Mouse (Mus musculus): Measurements from ENCODE around the gene Fam199x.

The Fam199x gene

GRCm38 (mm10) chrX:137049425-137050225, at the start of gene Fam199x:
TSS of gene Fam199x (plus strand) at chrX:137049594.
- no peak for DNase-seq (ENCODE audit: low read depth, low spot score)

- no peak for DNase-seq (ENCODE audit: low read depth, low spot score)
Measured at GRCm38 (mm10) chrX:137015099-137015709, 34.2 kb upstream of the Fam199x start.

GRCm38 (mm10) chrX:137017668-137018067, 31.7 kb upstream of the Fam199x start:
- DNase-seq (ENCODE audit: low read depth, low spot score), result no peak

GRCm38 (mm10) chrX:137019310-137019709, 30.1 kb upstream of the Fam199x start:
- no peak for DNase-seq (ENCODE audit: low read depth, low spot score)

GRCm38 (mm10) chrX:137030916-137031315, 18.5 kb upstream of the Fam199x start:
- DNase-seq (ENCODE audit: low read depth, low spot score), result no peak

- no peak for DNase-seq (ENCODE audit: low read depth, low spot score)
Measured at GRCm38 (mm10) chrX:137031726-137032125, 17.7 kb upstream of the Fam199x start.

GRCm38 (mm10) chrX:137034322-137034721, 15.1 kb upstream of the Fam199x start:
- DNase-seq (ENCODE audit: low read depth, low spot score), result no peak

GRCm38 (mm10) chrX:137037470-137037999, 11.9 kb upstream of the Fam199x start:
- no peak for DNase-seq (ENCODE audit: low read depth, low spot score)

- DNase-seq (ENCODE audit: low read depth, low spot score), result peak; percentile 67
Measured at GRCm38 (mm10) chrX:137038000-137038483, 11.4 kb upstream of the Fam199x start, which contains the start of gene Slc25a53. TSS of gene Slc25a53 (minus strand) at chrX:137038302.

GRCm38 (mm10) chrX:137038502-137038901, 10.9 kb upstream of the Fam199x start:
- no peak for DNase-seq (ENCODE audit: low read depth, low spot score)

GRCm38 (mm10) chrX:137049060-137049424, 352 bp upstream of the Fam199x start:
- no peak for DNase-seq (ENCODE audit: low read depth, low spot score)

- no peak for DNase-seq (ENCODE audit: low read depth, low spot score)
Measured at GRCm38 (mm10) chrX:137063202-137063601, 13.8 kb downstream of the Fam199x start.

- no peak for DNase-seq (ENCODE audit: low read depth, low spot score)
Measured at GRCm38 (mm10) chrX:137104531-137104930, 55.1 kb downstream of the Fam199x start.

GRCm38 (mm10) chrX:137106498-137106897, 57.1 kb downstream of the Fam199x start:
- DNase-seq (ENCODE audit: low read depth, low spot score), result no peak

- DNase-seq (ENCODE audit: low read depth, low spot score), result peak; percentile 68
Measured at GRCm38 (mm10) chrX:137118097-137118746, 68.8 kb downstream of the Fam199x start.

GRCm38 (mm10) chrX:137119675-137120423, 70.5 kb downstream of the Fam199x start:
- DNase-seq (ENCODE audit: low read depth, low spot score), result no peak

GRCm38 (mm10) chrX:137121718-137122117, 72.3 kb downstream of the Fam199x start, which contains the start of gene Esx1:
TSS of gene Esx1 (minus strand) at chrX:137122083.
- DNase-seq (ENCODE audit: low read depth, low spot score), result no peak

GRCm38 (mm10) chrX:137127542-137127941, 78.1 kb downstream of the Fam199x start:
- DNase-seq (ENCODE audit: low read depth, low spot score), result no peak
